Mouse (Mus musculus) midbrain, embryonic 16.5 days (tissue): ENCODE measurements around the gene Etfrf1. TPM values are rescaled to one million over a fixed set of nuclear protein-coding genes. Genes with fewer than 3 reads are reported as not detected.

Source experiments
- ATAC-seq: fragments of 200-750 bp; cut with Nextera tagmentation; 2 replicates; pipeline ENCODE4 v1.8.0; 2017; ENCODE audit warnings: moderate TSS enrichment
- H3K27ac ChIP-seq: fragments of 300-500 bp; sonication (generic); 2 replicates; pipeline ENCODE4 v1.5.1; 2014; ENCODE audit warnings: mild to moderate bottlenecking, low read length, mixed read lengths
- H3K27me3 ChIP-seq: fragments of 300-500 bp; sonication (generic); 2 replicates; pipeline ENCODE4 v1.6.1; 2014; ENCODE audit warnings: low read depth, low read length, mixed read lengths; ENCODE audit not compliant: control insufficient read depth, insufficient read depth
- H3K36me3 ChIP-seq: fragments of 300-500 bp; sonication (generic); 2 replicates; pipeline ENCODE4 v1.6.1; 2014; ENCODE audit warnings: mild to moderate bottlenecking, low read length, moderate library complexity, mixed read lengths; ENCODE audit not compliant: control insufficient read depth, insufficient read depth
- H3K4me1 ChIP-seq: fragments of 300-500 bp; sonication (generic); 2 replicates; pipeline ENCODE4 v1.6.1; 2014; ENCODE audit warnings: mild to moderate bottlenecking, low read length, mixed read lengths; ENCODE audit not compliant: control insufficient read depth, insufficient read depth
- H3K4me2 ChIP-seq: fragments of 300-500 bp; sonication (generic); 2 replicates; pipeline ENCODE4 v1.6.1; 2014; ENCODE audit warnings: mild to moderate bottlenecking, low read length, mixed read lengths
- H3K4me3 ChIP-seq: fragments of 300-500 bp; sonication (generic); 2 replicates; pipeline ENCODE4 v1.5.1; 2014; ENCODE audit warnings: low read depth, mild to moderate bottlenecking, low read length, moderate library complexity, mixed read lengths
- H3K9ac ChIP-seq: fragments of 300-500 bp; sonication (generic); 2 replicates; pipeline ENCODE4 v1.6.1; 2014; ENCODE audit warnings: low read depth, low read length, mixed read lengths
- H3K9me3 ChIP-seq: fragments of 300-500 bp; sonication (generic); replicated peaks from 2 replicates; pipeline ENCODE4 v1.6.1; 2014; ENCODE audit warnings: mild to moderate bottlenecking, low read length, mixed read lengths; ENCODE audit not compliant: control insufficient read depth, poor library complexity, severe bottlenecking
- WGBS: fragments of 180-500 bp; shearing (Covaris S2); extraction: QIAGEN DNeasy Blood & Tissue Kit; methylation state at CpG from one replicate; pipeline ENCODE4 v1.1.7; 2014; 5-methylcytosine and 5-hydroxymethylcytosine counted together
- polyA plus RNA-seq: library from polyadenylated mRNA; unstranded; fragments of >200 nt; fragmentation: Nextera tagmentation; extraction: Ambion mirVana; gene quantifications from 2 replicates; pipeline ENCODE4 v1.2.1, GENCODE M21; 2015

Gene Etfrf1
- polyA plus RNA-seq, 1 experiment from 2014 or later: 25.2 TPM

DNA sequence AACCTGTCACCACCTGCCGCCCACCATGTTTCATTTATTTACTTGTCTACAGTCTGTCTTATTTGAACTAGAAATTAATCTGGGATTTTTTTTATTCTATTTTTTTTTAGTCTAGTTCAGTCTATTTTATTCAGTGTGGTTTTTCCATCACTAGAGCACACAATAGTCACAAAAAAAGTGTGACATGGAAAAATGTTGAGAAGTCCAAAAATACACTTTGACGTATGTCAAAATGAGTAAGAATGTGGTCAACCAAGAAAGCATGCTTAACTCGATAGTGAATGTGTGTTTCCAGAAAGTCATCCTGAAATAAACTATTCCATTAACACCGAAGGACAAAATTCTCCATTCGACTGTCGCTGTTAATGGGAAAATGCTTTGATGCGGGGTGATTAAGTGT lies 51.4 kb downstream of the Etfrf1 start:
- H3K36me3 ChIP-seq: no peaks in the 10 kb centered on the region
- no peak overlapping the region for H3K9ac ChIP-seq
- H3K4me2 ChIP-seq: no peak overlapping the region
- no peaks in the 10 kb centered on the region for H3K27me3 ChIP-seq
- no peaks in the 10 kb centered on the region for H3K4me1 ChIP-seq
- no peak overlapping the region for H3K4me3 ChIP-seq
- no peaks in the 10 kb centered on the region for H3K9me3 ChIP-seq
- WGBS: 80% methylated on average over 7 of the region's 7 CpGs
- H3K27ac ChIP-seq: no peak overlapping the region
- no peak for ATAC-seq

Other genes starting within 250 kb of the Etfrf1 start
- 104 and 106 TPM in 2 replicates for gene Bcat1, start 134.9 kb upstream of the Etfrf1 start, polyA plus RNA-seq
- 0.61 and 0.75 TPM in 2 replicates for gene Lrmp, start 95.5 kb upstream of the Etfrf1 start, polyA plus RNA-seq
- gene Casc1, start 129 bp upstream of the Etfrf1 start, polyA plus RNA-seq: 0.92 and 1.0 TPM in 2 replicates
- 86.8 and 90.8 TPM in 2 replicates for gene Kras, start 39.1 kb downstream of the Etfrf1 start, polyA plus RNA-seq